Mouse (Mus musculus): ENCODE data around the gene 1700017D01Rik. TPM values are rescaled to one million over a fixed set of nuclear protein-coding genes. Genes with fewer than 3 reads are reported as not detected.
"Not testable (repeated sequence)": the region's sequence is repeated elsewhere in the genome, so short reads cannot be mapped to it uniquely, and the experiment has no call there.

The 1700017D01Rik gene
- not detected for total RNA-seq (2021)
- long read RNA-seq, experiment 1: 0 reads
- long read RNA-seq, experiment 2: 0 reads

- not testable (repeated sequence) for DNase-seq (ENCODE audit: low spot score in 2 of 2)
Observed at GRCm38 (mm10) chr19:11130776-11131175, at the start of gene 1700017D01Rik. 1700017D01Rik (minus strand) TSS chr19:11130876.

GRCm38 (mm10) chr19:11177464-11177863 lies 46.8 kb upstream of the 1700017D01Rik start:
- DNase-seq (ENCODE audit: low spot score in 2 of 2): no peak

GRCm38 (mm10) chr19:11165172-11165571 lies 34.5 kb upstream of the 1700017D01Rik start, which contains the start of gene 1700025F22Rik:
1700025F22Rik (minus strand) TSS chr19:11165320.
- DNase-seq (ENCODE audit: low spot score in 2 of 2): no peak

GRCm38 (mm10) chr19:11157890-11158289 lies 27.2 kb upstream of the 1700017D01Rik start:
- DNase-seq (ENCODE audit: low spot score in 2 of 2): not testable (repeated sequence)

GRCm38 (mm10) chr19:11135336-11135735 lies 4.7 kb upstream of the 1700017D01Rik start:
- DNase-seq (ENCODE audit: low spot score in 2 of 2): no peak

- no peak for DNase-seq (ENCODE audit: low spot score in 2 of 2)
Observed at GRCm38 (mm10) chr19:11134852-11135251, 4.2 kb upstream of the 1700017D01Rik start.

GRCm38 (mm10) chr19:11129702-11130101 lies 974 bp downstream of the 1700017D01Rik start:
- DNase-seq (ENCODE audit: low spot score in 2 of 2): no peak

- not testable (repeated sequence) for DNase-seq (ENCODE audit: low spot score in 2 of 2)
Observed at GRCm38 (mm10) chr19:11121016-11121420, 9.7 kb downstream of the 1700017D01Rik start.

- peak in 1 of 2 experiments; percentile 41 for DNase-seq (ENCODE audit: low spot score in 2 of 2)
Observed at GRCm38 (mm10) chr19:11119338-11119737, 11.3 kb downstream of the 1700017D01Rik start.

GRCm38 (mm10) chr19:11107746-11108145 lies 22.9 kb downstream of the 1700017D01Rik start:
- DNase-seq (ENCODE audit: low spot score in 2 of 2): no peak

GRCm38 (mm10) chr19:11101880-11102279 lies 28.8 kb downstream of the 1700017D01Rik start:
- DNase-seq (ENCODE audit: low spot score in 2 of 2): no peak

- DNase-seq (ENCODE audit: low spot score in 2 of 2): no peak
Observed at GRCm38 (mm10) chr19:11098401-11098800, 32.3 kb downstream of the 1700017D01Rik start.

- DNase-seq (ENCODE audit: low spot score in 2 of 2): not testable (repeated sequence)
Observed at GRCm38 (mm10) chr19:11092131-11092530, 38.5 kb downstream of the 1700017D01Rik start.

GRCm38 (mm10) chr19:11080934-11081333 lies 49.7 kb downstream of the 1700017D01Rik start, which contains the start of gene Ms4a8a:
Ms4a8a (minus strand) TSS chr19:11081102.
- DNase-seq (ENCODE audit: low spot score in 2 of 2): no peak

- no peak for DNase-seq (ENCODE audit: low spot score in 2 of 2)
Observed at GRCm38 (mm10) chr19:11070364-11070763, 60.3 kb downstream of the 1700017D01Rik start.

- no peak for DNase-seq (ENCODE audit: low spot score in 2 of 2)
Observed at GRCm38 (mm10) chr19:11065202-11065875, 65.3 kb downstream of the 1700017D01Rik start.

GRCm38 (mm10) chr19:11060900-11061299 lies 69.8 kb downstream of the 1700017D01Rik start:
- DNase-seq (ENCODE audit: low spot score in 2 of 2): no peak

GRCm38 (mm10) chr19:11059967-11060366 lies 70.7 kb downstream of the 1700017D01Rik start:
- DNase-seq (ENCODE audit: low spot score in 2 of 2): no peak

- DNase-seq (ENCODE audit: low spot score in 2 of 2): not testable (repeated sequence)
Observed at GRCm38 (mm10) chr19:11055700-11056099, 75.0 kb downstream of the 1700017D01Rik start.

GRCm38 (mm10) chr19:11053277-11053676 lies 77.4 kb downstream of the 1700017D01Rik start:
- DNase-seq (ENCODE audit: low spot score in 2 of 2): no peak

GRCm38 (mm10) chr19:11052877-11053276 lies 77.8 kb downstream of the 1700017D01Rik start:
- no peak for DNase-seq (ENCODE audit: low spot score in 2 of 2)

GRCm38 (mm10) chr19:11050286-11050685 lies 80.4 kb downstream of the 1700017D01Rik start:
- no peak for DNase-seq (ENCODE audit: low spot score in 2 of 2)

- DNase-seq (ENCODE audit: low spot score in 2 of 2): no peak
Observed at GRCm38 (mm10) chr19:11049426-11049825, 81.2 kb downstream of the 1700017D01Rik start.
